In the genomic region with DNA sequence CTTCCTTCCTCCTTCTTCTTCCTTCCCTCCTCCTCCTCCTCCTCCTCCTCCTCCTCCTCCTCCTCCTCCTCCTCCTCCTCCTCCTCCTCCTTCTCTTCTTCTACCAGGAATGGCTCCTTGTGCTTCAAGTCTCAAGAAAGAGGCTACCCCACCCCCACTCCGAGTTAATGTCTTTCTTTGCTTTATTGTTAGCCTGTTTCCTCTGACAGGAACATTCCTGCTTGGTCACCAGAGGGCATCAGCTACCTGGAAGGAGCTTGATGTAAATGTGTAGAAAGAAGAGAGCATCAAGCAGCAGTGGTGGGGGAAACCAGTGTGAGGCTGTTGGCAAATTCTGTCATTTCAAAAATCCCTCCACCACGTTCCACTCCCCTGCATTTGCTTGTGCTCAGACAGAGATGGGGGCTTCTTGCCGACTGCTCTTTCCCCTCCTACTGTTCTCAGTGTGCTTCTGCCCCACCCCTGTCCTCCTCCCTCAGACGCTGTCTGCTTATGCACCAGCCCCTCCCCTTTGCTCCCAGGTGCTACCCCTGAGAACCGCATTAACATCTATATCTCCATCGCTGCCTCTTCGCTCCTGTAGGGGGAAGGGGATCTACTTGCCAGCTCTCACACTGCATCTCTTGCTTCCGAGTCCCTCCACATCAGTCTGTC, we compare ENCODE assay signal across 8 mouse cellular contexts. TPM values are rescaled to one million over a fixed set of nuclear protein-coding genes. Genes with fewer than 3 reads are reported as not detected.
DNase-seq lines count a peak whose midpoint lies in the region; ATAC-seq and TF ChIP-seq lines count a peak whose summit lies in the region.

No protein-coding gene starts in this region.

- no peaks in the 10 kb centered on the region for H3K27me3 ChIP-seq in kidney, adult 2 months (replicated peaks; ENCODE audit: control insufficient read depth, insufficient read depth, low read length)
- peaks cover 10% of the 10 kb centered on the region; the same call in 1 of the 2 replicates for H3K27me3 ChIP-seq in kidney, embryonic 14.5 days (ENCODE audit: control insufficient read depth, insufficient read depth, low read length)
- H3K27me3 ChIP-seq in CH12.LX (replicated peaks), result peaks cover 2% of the 10 kb centered on the region
- no peaks in the 10 kb centered on the region for H3K27me3 ChIP-seq in thymus, adult 2 months (ENCODE audit: control insufficient read depth, insufficient read depth, low read length)

- dilution Hi-C loops in CH12.LX (cut with MboI; ENCODE audit: extremely low pct_ligation_motif_present, extremely low pct_unique_long_range_greater_than_20kb, low sequenced_read_pairs), result no loop called here

- H3K4me1 ChIP-seq in kidney, adult 2 months (ENCODE audit: control insufficient read depth, insufficient read depth, low read length), result no peaks in the 10 kb centered on the region
- no peaks in the 10 kb centered on the region for H3K4me1 ChIP-seq in kidney, embryonic 14.5 days (ENCODE audit: control insufficient read depth, insufficient read depth, low read length)
- peaks cover 10 to 14% of the 10 kb centered on the region in 2 experiments for H3K4me1 ChIP-seq in CH12.LX (ENCODE audit: control insufficient read depth in 1 of 2, insufficient read depth in 2 of 2)
- peaks cover 4% of the 10 kb centered on the region; the same call in 1 of the 2 replicates for H3K4me1 ChIP-seq in thymus, adult 2 months (replicated peaks; ENCODE audit: control insufficient read depth, insufficient read depth, low read length)

- no peaks in the 10 kb centered on the region for H3K9me3 ChIP-seq in kidney, embryonic 14.5 days (ENCODE audit: control insufficient read depth, low read length)
- H3K9me3 ChIP-seq in CH12.LX (replicated peaks; ENCODE audit: low read length), result no peaks in the 10 kb centered on the region

- TF ChIP-seq CTCF in kidney, adult 2 months (conservative IDR thresholded peaks at IDR 0.05; ENCODE audit: insufficient read depth, insufficient read length, low read depth, low read length), result no peak
- peak in 1 of 2 experiments; percentile 59; a peak in 2 of 4 replicates for TF ChIP-seq CTCF in CH12.LX (conservative IDR thresholded peaks at IDR 0.05 in 1 of 2, IDR thresholded peaks at IDR 0.05 in 1 of 2; ENCODE audit: low read depth in 2 of 2, low read length in 2 of 2)
- TF ChIP-seq CTCF in thymus, adult 2 months (IDR thresholded peaks at IDR 0.05; ENCODE audit: borderline replicate concordance, control insufficient read depth, extremely low read depth, insufficient read depth, low read length, poor library complexity), result no peak

- no peaks in the 10 kb centered on the region for H3K36me3 ChIP-seq in kidney, adult 2 months (ENCODE audit: control insufficient read depth, insufficient read depth, low read length)
- no peaks in the 10 kb centered on the region for H3K36me3 ChIP-seq in kidney, embryonic 14.5 days (ENCODE audit: control insufficient read depth, insufficient read depth, low read length)
- no peaks in the 10 kb centered on the region for H3K36me3 ChIP-seq in CH12.LX (replicated peaks in 1 of 2; ENCODE audit: control insufficient read depth in 1 of 2, insufficient read depth in 1 of 2, low read length in 1 of 2)
- H3K36me3 ChIP-seq in thymus, adult 2 months (ENCODE audit: control insufficient read depth, insufficient read depth, low read length), result no peaks in the 10 kb centered on the region

- H3K9ac ChIP-seq in kidney, embryonic 14.5 days (ENCODE audit: low read depth, low read length), result no peak overlapping the region
- no peak overlapping the region for H3K9ac ChIP-seq in CH12.LX (ENCODE audit: insufficient read depth, low read depth)

- no peak overlapping the region for H3K4me2 ChIP-seq in kidney, embryonic 14.5 days (replicated peaks; ENCODE audit: low read depth, low read length)
- H3K4me2 ChIP-seq in CH12.LX (ENCODE audit: insufficient read depth, low read depth, poor library complexity, severe bottlenecking), result 0 out of 2 replicates have a peak overlapping the region, but pooled peaks have one; percentile 34

- H3K4me3 ChIP-seq in kidney, adult 2 months (ENCODE audit: insufficient read depth, low read depth, low read length), result no peak overlapping the region
- H3K4me3 ChIP-seq in kidney, embryonic 14.5 days (ENCODE audit: low read length), result no peak overlapping the region
- no peak overlapping the region for H3K4me3 ChIP-seq in CH12.LX (replicated peaks in 1 of 3; ENCODE audit: low read depth in 2 of 3, low read length in 2 of 3, poor library complexity in 1 of 3)
- no peak overlapping the region for H3K4me3 ChIP-seq in thymus, adult 2 months (ENCODE audit: control insufficient read depth, insufficient read depth, low read length)

- DNase-seq in kidney, adult 2 months, result peak; percentile 16
- DNase-seq in CH12.LX (ENCODE audit: extremely low read depth) (peak; percentile 53), ZHBTc4 (ENCODE audit: low read depth, low spot score) (peak; percentile 71)
- DNase-seq in lung, postnatal 25 days (ENCODE audit: low spot score), result peak; percentile 29
- DNase-seq in thymus, adult 2 months, result no peak
- DNase-seq in adrenal gland, adult 2 months, result no peak
- no peak for DNase-seq in right cerebral cortex, postnatal 36 days (ENCODE audit: low spot score in 2 of 2)

- no peak for ATAC-seq in kidney, embryonic 14.5 days (ENCODE audit: low FRiP score, low TSS enrichment)

- peak; percentile 44 for TF ChIP-seq RAD21 in CH12.LX (IDR thresholded peaks at IDR 0.05; ENCODE audit: low read depth, low read length)

- in situ Hi-C loops in CH12.LX (cut with MboI; ENCODE audit: low pct_ligation_motif_present, low pct_unique_long_range_greater_than_20kb, low sequenced_read_pairs), result loop anchor here (10.0 kb wide), 1 partner anchor 167 kb away; no protein-coding TSS in a partner anchor

- WGBS in kidney, adult 2 months, result 24% methylated on average over 8 of the region's 8 CpGs
- 19% methylated on average over 8 of the region's 8 CpGs for WGBS in kidney, embryonic 14.5 days
- WGBS in thymus, adult 2 months, result 26% methylated on average over 8 of the region's 8 CpGs

- TF ChIP-seq POLR2A in kidney, adult 2 months (IDR thresholded peaks at IDR 0.05; ENCODE audit: low read depth, low read length), result no peak
- TF ChIP-seq POLR2A in CH12.LX (IDR thresholded peaks at IDR 0.05; ENCODE audit: low read depth, low read length), result no peak
- TF ChIP-seq POLR2A in thymus, adult 2 months (IDR thresholded peaks at IDR 0.05; ENCODE audit: control insufficient read depth, extremely low read depth, insufficient read depth, low read length, poor library complexity), result no peak

- H3K79me2 ChIP-seq in CH12.LX (replicated peaks; ENCODE audit: control insufficient read depth, extremely low read depth, insufficient read depth, poor library complexity, severe bottlenecking), result no peaks in the 10 kb centered on the region

- TF ChIP-seq EP300 in CH12.LX (IDR thresholded peaks at IDR 0.05; ENCODE audit: low read length), result no peak

- H3K27ac ChIP-seq in kidney, adult 2 months (ENCODE audit: insufficient read depth, low read depth, low read length), result no peak overlapping the region
- H3K27ac ChIP-seq in kidney, embryonic 14.5 days (ENCODE audit: low read depth, low read length), result no peak overlapping the region
- H3K27ac ChIP-seq in CH12.LX (ENCODE audit: insufficient read depth, low read depth), result no peak overlapping the region
- no peak overlapping the region for H3K27ac ChIP-seq in thymus, adult 2 months (ENCODE audit: control insufficient read depth, insufficient read depth, low read length)

TF ChIP-seq in CH12.LX, 34 proteins besides CTCF, POLR2A, EP300 and RAD21:
- TF ChIP-seq NELFE (IDR thresholded peaks at IDR 0.05; ENCODE audit: low read depth, low read length), result 0 out of 2 replicates have a peak, but pooled peaks have one; percentile 23
- TF ChIP-seq ZKSCAN1 (IDR thresholded peaks at IDR 0.05; ENCODE audit: borderline replicate concordance, low read depth, low read length), result no peak
- TF ChIP-seq SMC3 (IDR thresholded peaks at IDR 0.05; ENCODE audit: low read depth, low read length), result peak; percentile 48
- TF ChIP-seq PAX5 (IDR thresholded peaks at IDR 0.05; ENCODE audit: low read length), result no peak

RNA-seq across cellular contexts. Expression of a gene that starts 32.5 kb away (rescaled TPM):
- polyA plus RNA-seq in kidney, adult 2 months (2012; rRNA removed), result 82.5 and 85.1 TPM in 2 replicates
- polyA plus RNA-seq in kidney, embryonic 14.5 days (2014; fragmentation: Nextera tagmentation; extraction: Ambion mirVana), result 117 and 131 TPM in 2 replicates
- total RNA-seq in CH12.LX (2012; rRNA removed) (80.0 and 86.5 TPM in 2 replicates), CH12.LX (2014; rRNA removed) (106 and 111 TPM in 2 replicates)
- 111 and 113 TPM in 2 replicates for polyA plus RNA-seq in CH12.LX (2012; ENCODE audit: insufficient read length, low read depth)
- polyA plus RNA-seq in thymus, adult 2 months (2012; rRNA removed), result 20.4 and 30.4 TPM in 2 replicates
- total RNA-seq in adrenal gland, adult 2 months (2021), result 100 to 1,000 TPM; 111 to 151 TPM
- polyA plus RNA-seq in adrenal gland, adult 2 months (2012; rRNA removed), result 64.5 and 72.3 TPM in 2 replicates

RNA-seq across cellular contexts. Expression of a gene that starts 43.1 kb away (rescaled TPM):
- 2.6 and 2.7 TPM in 2 replicates for polyA plus RNA-seq in kidney, adult 2 months (2012; rRNA removed)
- polyA plus RNA-seq in kidney, embryonic 14.5 days (2014; fragmentation: Nextera tagmentation; extraction: Ambion mirVana), result 1.8 and 2.1 TPM in 2 replicates
- total RNA-seq in CH12.LX (2012; rRNA removed) (0.38 and 1.4 TPM in 2 replicates), CH12.LX (2014; rRNA removed) (0.86 and 1.3 TPM in 2 replicates)
- polyA plus RNA-seq in CH12.LX (2012; ENCODE audit: insufficient read length, low read depth), result 0.49 and 0.76 TPM in 2 replicates
- 0.14 and 0.84 TPM in 2 replicates for polyA plus RNA-seq in thymus, adult 2 months (2012; rRNA removed)
- total RNA-seq in adrenal gland, adult 2 months (2021), result 1 to 10 TPM; 2.1 to 3.2 TPM
- polyA plus RNA-seq in adrenal gland, adult 2 months (2012; rRNA removed), result 0.37 and 0.61 TPM in 2 replicates

Comparison
In these comparisons a context has a peak if more than half of its experiments do, and no peak if none do; other contexts are left out.
1. DNase-seq: peak in kidney, adult 2 months (single experiment), CH12.LX (single experiment), ZHBTc4 (single experiment) and lung, postnatal 25 days (single experiment); none in thymus, adult 2 months (single experiment), adrenal gland, adult 2 months (single experiment) and right cerebral cortex, postnatal 36 days (0 of 2).